Mouse (Mus musculus) heart, embryonic 15.5 days (tissue): ENCODE results near the gene Zmym5. TPM values are rescaled to one million over a fixed set of nuclear protein-coding genes. Genes with fewer than 3 reads are reported as not detected.
"Not testable (repeated sequence)": the region's sequence is repeated elsewhere in the genome, so short reads cannot be mapped to it uniquely, and the experiment has no call there.

Experiments used
- ATAC-seq: fragments of 200-750 bp; cut with Nextera tagmentation; replicated peaks from 2 replicates; pipeline ENCODE4 v1.8.0; 2017; ENCODE audit warnings: low read depth, moderate TSS enrichment; ENCODE audit not compliant: insufficient number of reproducible peaks, insufficient read depth, low FRiP score
- H3K27ac ChIP-seq: fragments of 300-500 bp; sonication (generic); 2 replicates; pipeline ENCODE4 v1.5.1; 2015; ENCODE audit warnings: mild to moderate bottlenecking, inconsistent platforms
- H3K27me3 ChIP-seq: fragments of 300-500 bp; sonication (generic); 2 replicates; pipeline ENCODE4 v1.6.1; 2015; ENCODE audit warnings: inconsistent platforms
- H3K36me3 ChIP-seq: fragments of 300-500 bp; sonication (generic); 2 replicates; pipeline ENCODE4 v1.6.1; 2015; ENCODE audit warnings: mild to moderate bottlenecking, inconsistent platforms
- H3K4me1 ChIP-seq: fragments of 300-500 bp; sonication (generic); replicated peaks from 2 replicates; pipeline ENCODE4 v1.6.1; 2015; ENCODE audit warnings: inconsistent platforms
- H3K4me2 ChIP-seq: fragments of 300-500 bp; sonication (generic); 2 replicates; pipeline ENCODE4 v1.6.1; 2015; ENCODE audit warnings: inconsistent platforms, mild to moderate bottlenecking, moderate library complexity
- H3K4me3 ChIP-seq: fragments of 300-500 bp; sonication (generic); 2 replicates; pipeline ENCODE4 v1.5.1; 2015; ENCODE audit warnings: mild to moderate bottlenecking, inconsistent platforms
- H3K9ac ChIP-seq: fragments of 300-500 bp; sonication (generic); 2 replicates; pipeline ENCODE4 v1.6.1; 2015; ENCODE audit warnings: mild to moderate bottlenecking, inconsistent platforms
- H3K9me3 ChIP-seq: fragments of 300-500 bp; sonication (generic); replicated peaks from 2 replicates; pipeline ENCODE4 v1.6.1; 2016; ENCODE audit warnings: inconsistent platforms
- whole genome bisulfite sequencing: fragments of 180-500 bp; shearing (Covaris S2); methylation state at CpG from one replicate; pipeline ENCODE4 v1.1.7; 2015; ENCODE audit warnings: mixed read lengths; 5-methylcytosine and 5-hydroxymethylcytosine counted together
- polyA plus RNA-seq: library from polyadenylated mRNA; unstranded; fragments of >200 nt; fragmentation: Nextera tagmentation; extraction: Ambion mirVana; gene quantifications from 2 replicates; pipeline ENCODE4 v1.2.1, GENCODE M21; 2015

The Zmym5 gene
- polyA plus RNA-seq, 1 experiment from 2014 or later = 16.7 TPM

DNA sequence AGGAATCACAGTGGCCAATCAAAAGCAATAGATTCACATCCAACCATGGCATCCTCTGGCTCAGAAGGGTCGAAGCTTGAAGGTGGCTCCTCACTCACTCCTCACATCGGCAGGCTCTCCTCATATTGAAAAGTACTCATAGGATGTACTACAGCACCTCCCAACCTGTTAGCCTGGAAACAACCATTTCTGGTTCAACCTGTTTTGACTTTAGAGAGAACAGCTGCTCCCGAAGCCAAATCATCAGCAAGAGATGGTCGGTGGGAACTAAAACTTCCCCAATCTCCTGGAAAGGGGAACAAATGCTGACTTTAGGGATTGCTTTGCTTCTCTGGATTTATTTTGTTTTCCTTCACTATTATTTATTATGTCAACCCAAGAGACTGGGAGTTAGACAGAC lies 5.6 kb upstream of the Zmym5 start:
- no peaks in the 10 kb centered on the region for H3K36me3 ChIP-seq
- no peak for ATAC-seq
- H3K27ac ChIP-seq = no peak overlapping the region
- H3K4me3 ChIP-seq = no peak overlapping the region
- no peaks in the 10 kb centered on the region for H3K27me3 ChIP-seq
- H3K4me2 ChIP-seq = no peak overlapping the region
- WGBS = 73% methylated on average over 4 of the region's 4 CpGs
- H3K9me3 ChIP-seq = no peaks in the 10 kb centered on the region
- peaks cover 10% of the 10 kb centered on the region for H3K4me1 ChIP-seq
- no peak overlapping the region for H3K9ac ChIP-seq

DNA sequence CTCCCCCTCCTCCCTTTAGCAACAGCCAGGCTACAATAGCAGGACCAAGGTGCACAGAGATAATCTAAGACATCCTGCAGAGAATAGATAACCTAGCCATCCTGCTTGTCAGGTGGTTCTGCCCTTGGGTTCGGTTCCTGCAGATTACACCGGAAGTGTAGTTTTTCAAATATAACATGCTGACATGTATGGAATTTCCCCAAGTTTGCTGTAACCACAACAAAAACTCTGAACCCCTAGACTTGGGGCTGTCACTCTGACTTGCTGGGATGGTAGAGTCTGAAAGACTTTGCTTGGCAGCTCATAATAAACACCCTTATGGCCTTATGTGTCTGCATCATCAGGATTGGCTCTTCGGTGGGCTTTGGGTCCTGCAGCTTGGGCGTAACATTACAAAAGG lies 5.0 kb upstream of the Zmym5 start:
- Histone ChIP-seq H3K4me1 (peaks cover 10% of the 10 kb centered on the region), H3K27ac (no peak overlapping the region), H3K4me3 (no peak overlapping the region), H3K27me3 (no peaks in the 10 kb centered on the region), H3K4me2 (no peak overlapping the region), H3K36me3 (no peaks in the 10 kb centered on the region), H3K9me3 (no peaks in the 10 kb centered on the region), H3K9ac (no peak overlapping the region)
- WGBS = 85% methylated on average over 4 of the region's 4 CpGs
- ATAC-seq = no peak

DNA sequence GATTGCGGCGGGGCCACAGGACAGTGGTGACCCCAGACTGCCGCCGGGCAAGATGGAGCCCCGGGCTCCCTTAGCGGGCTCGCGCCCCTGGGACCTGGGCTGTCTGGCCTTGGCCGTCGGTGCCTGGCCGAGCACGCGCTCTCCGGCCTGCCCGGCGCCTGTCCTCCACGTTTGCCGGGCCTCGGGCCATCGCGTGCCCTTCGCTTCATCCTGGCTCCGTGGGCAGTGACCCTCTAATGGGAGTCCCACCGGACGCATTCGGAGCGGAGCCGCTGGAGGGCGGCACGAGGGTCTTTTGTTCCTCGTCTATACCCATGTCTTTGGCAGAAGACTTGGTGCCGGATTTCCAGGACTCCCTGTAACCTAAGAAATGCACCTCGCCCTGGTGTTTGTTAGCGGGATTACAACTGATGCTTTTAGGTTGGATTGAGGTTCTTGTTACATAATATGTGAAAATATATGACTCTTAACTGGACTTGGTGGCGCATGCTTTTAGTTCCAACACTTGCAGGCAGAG lies 1.1 kb upstream of the Zmym5 start:
- H3K4me3 ChIP-seq = peak overlapping the region; percentile 70
- H3K27me3 ChIP-seq = no peaks in the 10 kb centered on the region
- H3K4me2 ChIP-seq = peak overlapping the region; percentile 81
- no peaks in the 10 kb centered on the region for H3K36me3 ChIP-seq
- peaks cover 18% of the 10 kb centered on the region for H3K4me1 ChIP-seq
- H3K9me3 ChIP-seq = no peaks in the 10 kb centered on the region
- peak; percentile 28 for ATAC-seq
- 1% methylated on average over 35 of the region's 35 CpGs for WGBS
- peak overlapping the region; percentile 97 for H3K27ac ChIP-seq
- peak overlapping the region; percentile 79 for H3K9ac ChIP-seq

DNA sequence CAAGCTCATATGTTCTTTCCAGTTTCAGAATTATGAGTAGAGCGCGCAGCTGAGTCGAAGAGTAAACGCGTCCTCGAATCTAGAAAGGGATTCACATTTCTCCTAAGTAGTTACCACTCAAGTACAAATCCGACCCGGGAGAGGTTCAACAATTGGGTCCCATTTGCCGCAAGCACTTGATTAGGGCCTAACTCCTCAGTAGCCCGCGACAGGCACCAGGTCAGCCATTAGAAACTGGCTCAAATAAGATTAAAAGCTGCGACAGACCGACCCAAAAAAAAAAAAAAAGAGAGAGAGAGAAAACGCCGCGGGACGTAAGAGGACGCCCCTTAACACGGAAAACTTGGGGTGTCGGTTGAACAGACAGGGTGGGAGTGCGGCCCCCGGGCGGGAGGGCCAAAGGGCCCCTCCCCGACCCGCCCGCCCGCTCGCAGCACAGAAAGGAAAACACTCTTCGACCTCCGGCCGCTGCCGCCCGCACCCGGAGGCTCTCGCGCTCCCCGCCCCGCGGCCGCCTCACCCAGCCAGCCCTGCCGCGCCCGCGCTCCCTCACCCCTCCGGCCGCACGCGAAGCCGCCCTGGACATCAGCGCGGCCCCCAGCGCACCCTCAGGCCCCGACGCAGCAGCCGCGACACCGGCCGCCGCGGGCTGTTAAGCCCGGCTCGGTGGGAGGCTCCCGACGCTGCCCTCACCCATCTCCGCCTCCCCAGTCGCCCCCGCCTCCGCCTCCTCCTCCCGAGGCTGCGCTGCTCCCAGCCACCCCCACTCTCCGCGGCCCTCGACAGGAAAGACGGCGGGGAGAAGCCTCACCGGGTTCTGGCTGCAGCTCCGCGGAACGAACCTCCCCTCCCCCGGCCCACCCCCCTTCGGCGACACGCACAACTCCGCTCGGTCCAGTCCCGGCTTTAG lies 480 bp downstream of the Zmym5 start:
- under 1% methylated on average over 31 of the region's 86 CpGs for WGBS
- peak; percentile 68; the same call in 1 of the 2 replicates for ATAC-seq
- not testable (repeated sequence) for H3K36me3 ChIP-seq, H3K27me3 ChIP-seq, H3K9me3 ChIP-seq
- Histone ChIP-seq H3K4me2 (peak overlapping the region; percentile 61), H3K27ac (peak overlapping the region; percentile 92), H3K4me3 (peak overlapping the region; percentile 78), H3K9ac (peak overlapping the region; percentile 74), H3K4me1 (peaks cover 18% of the 10 kb centered on the region)

DNA sequence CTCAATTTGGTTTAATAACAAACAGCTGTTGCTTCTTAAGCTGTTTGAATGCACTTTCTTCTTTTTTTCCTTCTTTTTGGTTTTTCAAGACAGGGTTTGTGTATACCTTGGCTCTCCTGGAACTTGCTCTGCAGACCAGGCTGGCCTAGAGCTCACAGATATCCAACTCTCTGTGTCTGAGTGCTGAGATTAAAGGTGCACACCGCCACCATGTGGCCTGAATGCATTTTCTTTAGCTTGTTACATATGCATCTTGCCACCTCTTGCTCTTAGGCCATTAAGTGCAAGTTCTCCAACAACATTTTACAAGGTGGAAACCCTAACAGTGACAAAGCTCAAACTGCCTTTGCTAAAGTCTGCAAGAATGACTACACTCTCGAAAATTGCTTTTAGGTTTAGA lies 18.3 kb downstream of the Zmym5 start:
- peaks cover 50% of the 10 kb centered on the region for H3K36me3 ChIP-seq
- no peaks in the 10 kb centered on the region for H3K4me1 ChIP-seq
- H3K4me2 ChIP-seq = no peak overlapping the region

DNA sequence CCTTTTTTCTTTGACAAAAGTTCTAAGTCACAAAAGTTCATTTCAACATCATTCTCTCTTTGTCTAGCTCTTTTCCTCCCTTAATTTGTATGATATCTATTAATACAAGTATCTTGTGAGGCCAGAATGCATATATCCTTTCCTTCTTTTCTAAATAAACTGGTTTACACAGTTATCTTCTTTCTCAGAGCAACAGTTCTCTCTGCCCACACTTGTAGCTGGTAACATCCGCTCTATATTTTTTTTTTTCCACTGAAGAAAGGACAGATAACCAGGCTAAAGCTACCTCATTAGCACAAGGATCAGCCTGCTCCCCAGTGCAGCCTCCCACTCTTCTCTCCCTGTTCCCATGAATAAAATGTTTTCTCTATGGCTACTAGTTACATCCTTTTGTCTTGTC lies 26.9 kb downstream of the Zmym5 start:
- no peak overlapping the region for H3K27ac ChIP-seq
- no peaks in the 10 kb centered on the region for H3K27me3 ChIP-seq
- no peak overlapping the region for H3K4me3 ChIP-seq
- no peaks in the 10 kb centered on the region for H3K36me3 ChIP-seq
- H3K9me3 ChIP-seq = no peaks in the 10 kb centered on the region
- ATAC-seq = no peak
- WGBS = 65% methylated on average over 1 of the region's 1 CpGs
- no peak overlapping the region for H3K9ac ChIP-seq
- no peaks in the 10 kb centered on the region for H3K4me1 ChIP-seq
- no peak overlapping the region for H3K4me2 ChIP-seq

More for the DNA sequence above, 18.3 kb downstream of the Zmym5 start:
- 34% methylated on average over 2 of the region's 2 CpGs for WGBS
- Histone ChIP-seq H3K4me3 (no peak overlapping the region), H3K27ac (no peak overlapping the region), H3K9ac (no peak overlapping the region), H3K27me3 (no peaks in the 10 kb centered on the region), H3K9me3 (no peaks in the 10 kb centered on the region)
- ATAC-seq = no peak

DNA sequence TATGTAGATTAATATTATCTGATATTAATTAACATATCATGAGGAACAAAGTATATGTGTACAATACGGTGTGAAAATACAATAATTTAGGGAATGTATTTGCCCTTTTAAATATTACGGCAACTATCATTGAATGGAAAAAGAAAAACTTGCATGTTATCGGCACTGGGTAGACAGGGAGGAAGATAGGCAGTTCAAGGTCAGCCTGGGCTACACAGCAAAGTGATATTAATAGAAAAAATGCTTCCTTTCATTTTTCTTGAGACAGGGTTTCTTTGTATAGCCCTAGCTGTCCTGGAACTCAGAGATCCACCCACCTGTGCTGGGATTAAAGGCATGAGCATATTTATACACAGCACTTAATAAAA lies 32.6 kb downstream of the Zmym5 start:
- Histone ChIP-seq H3K9ac (peak overlapping the region; percentile 43; the same call in 1 of the 2 replicates), H3K36me3 (no peaks in the 10 kb centered on the region), H3K27ac (peak overlapping the region; percentile 98), H3K9me3 (no peaks in the 10 kb centered on the region), H3K27me3 (no peaks in the 10 kb centered on the region), H3K4me3 (peak overlapping the region; percentile 99), H3K4me2 (peak overlapping the region; percentile 86), H3K4me1 (peaks cover 19% of the 10 kb centered on the region)
- ATAC-seq = no peak
- 35% methylated on average over 3 of the region's 3 CpGs for WGBS

DNA sequence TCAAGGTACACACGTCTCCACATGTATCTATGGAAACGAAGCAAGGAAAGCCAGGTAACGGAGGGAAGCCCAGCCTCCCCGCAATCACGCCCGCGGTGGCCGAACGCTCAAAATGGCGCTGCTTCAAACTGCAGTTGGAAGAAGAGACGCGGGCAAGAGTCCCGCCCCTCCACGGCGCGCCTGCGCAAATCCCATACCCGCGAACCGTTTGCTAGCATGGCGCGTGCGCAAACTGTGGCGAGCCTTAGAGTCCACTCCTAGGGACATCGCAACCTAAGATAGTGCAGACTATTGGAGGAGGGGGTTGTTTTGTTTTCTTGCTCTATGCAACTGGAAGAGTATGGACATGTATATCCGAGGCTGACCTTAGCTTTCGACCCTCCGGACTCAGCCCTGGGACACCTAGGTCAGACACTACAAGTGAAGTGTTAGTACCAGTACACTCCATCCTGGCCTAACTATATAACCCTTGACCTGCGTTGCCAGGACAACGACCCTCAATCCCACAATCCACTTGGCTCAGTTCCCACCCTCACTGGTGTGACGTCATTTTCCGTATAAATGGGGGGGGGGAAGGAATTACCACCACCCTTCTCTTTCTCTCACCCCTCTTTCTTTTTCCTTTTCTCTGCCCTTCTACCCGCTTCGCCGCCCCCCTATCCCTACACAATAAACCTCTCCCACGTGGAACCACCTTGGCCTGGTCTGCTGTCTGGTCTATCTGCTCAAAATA lies 33.1 kb downstream of the Zmym5 start, which contains the start of gene Pspc1:
Gene Pspc1 (minus strand): TSS at position 117 of the 733 bp plus-strand sequence.
- Histone ChIP-seq H3K9me3 (no peaks in the 10 kb centered on the region), H3K4me1 (peaks cover 23% of the 10 kb centered on the region), H3K4me2 (peak within 1 kb of the TSS; percentile 86), H3K36me3 (no peaks in the 10 kb centered on the region), H3K27ac (peak within 1 kb of the TSS; percentile 98), H3K4me3 (peak within 1 kb of the TSS; percentile 99), H3K9ac (peak within 1 kb of the TSS; percentile 95), H3K27me3 (no peaks in the 10 kb centered on the region)
- peak; percentile 97 for ATAC-seq
- WGBS = under 1% methylated on average over 36 of the region's 36 CpGs

DNA sequence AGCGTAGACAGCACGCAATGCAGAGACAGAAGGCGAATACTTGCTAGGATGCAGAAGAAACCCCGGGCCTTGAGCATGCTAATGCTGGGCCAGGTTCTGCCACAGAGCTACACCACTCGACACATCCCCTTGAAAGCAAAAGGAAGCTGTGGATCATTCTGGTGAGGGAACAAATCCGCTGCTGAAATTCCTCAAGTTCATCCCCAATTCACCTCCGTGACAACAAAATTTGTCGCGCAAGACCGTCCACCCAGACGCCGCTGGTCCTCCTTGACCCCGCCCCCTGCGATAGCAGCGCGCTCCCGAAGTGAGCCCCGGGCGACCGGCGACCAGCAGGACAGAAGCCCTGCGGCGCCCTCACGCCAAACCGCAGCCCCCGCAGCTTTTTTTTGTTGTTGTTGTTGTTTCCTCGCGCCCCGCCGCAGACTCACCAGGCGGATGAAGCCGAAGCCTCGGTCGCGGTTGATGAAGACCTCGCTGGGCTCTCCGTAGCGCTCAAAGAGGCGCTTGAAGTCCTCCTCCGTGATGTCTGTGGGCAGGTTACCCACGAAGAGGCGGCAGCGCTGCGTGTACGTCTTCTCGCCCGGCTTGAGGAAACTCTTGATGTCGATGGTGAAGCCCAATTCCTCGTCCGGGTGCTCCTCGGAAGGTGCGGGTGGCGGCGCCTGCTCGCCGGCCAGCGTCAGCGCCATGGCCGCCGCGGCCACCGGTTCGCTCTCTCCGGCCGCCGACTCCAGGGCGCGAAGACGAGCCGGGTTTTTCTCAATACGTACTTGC lies 34.0 kb downstream of the Zmym5 start:
- Histone ChIP-seq H3K9me3 (no peaks in the 10 kb centered on the region), H3K4me2 (peak overlapping the region; percentile 86), H3K27me3 (no peaks in the 10 kb centered on the region), H3K9ac (peak overlapping the region; percentile 95), H3K27ac (peak overlapping the region; percentile 98), H3K4me3 (peak overlapping the region; percentile 99), H3K36me3 (no peaks in the 10 kb centered on the region), H3K4me1 (peaks cover 26% of the 10 kb centered on the region)
- ATAC-seq = peak; percentile 54
- WGBS = under 1% methylated on average over 71 of the region's 71 CpGs

DNA sequence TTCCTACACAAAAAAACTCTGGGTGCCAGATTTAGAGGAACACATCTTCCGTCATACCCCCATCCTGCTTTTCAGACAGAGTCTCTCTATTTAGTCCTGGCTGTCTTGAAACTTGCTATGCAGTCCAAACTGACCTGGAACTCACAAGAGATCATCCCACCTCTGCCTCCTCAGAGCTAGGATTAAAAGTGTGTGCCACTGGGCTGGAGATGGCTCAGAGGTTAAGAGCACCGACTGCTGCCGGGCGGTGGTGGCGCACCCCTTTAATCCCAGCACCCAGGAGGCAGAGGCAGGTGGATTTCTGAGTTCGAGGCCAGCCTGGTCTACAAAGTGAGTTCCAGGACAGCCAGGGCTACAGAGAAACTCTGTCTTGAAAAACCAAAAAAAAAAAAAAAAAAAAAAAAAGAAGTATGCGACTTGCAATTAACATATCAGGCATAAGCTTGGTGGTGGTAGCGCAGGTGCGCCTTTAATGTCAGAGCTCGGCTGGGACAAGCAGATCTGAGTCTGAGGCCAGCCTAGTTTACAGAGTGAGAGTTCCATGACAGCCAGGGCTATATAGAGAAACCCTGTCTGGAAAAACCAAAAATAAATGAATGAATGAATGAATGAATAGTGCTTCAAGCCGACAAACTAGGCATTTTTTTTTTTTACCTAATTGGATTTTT lies 34.8 kb downstream of the Zmym5 start:
- ATAC-seq = no peak
- 25% methylated on average over 11 of the region's 11 CpGs for WGBS
- peaks cover 26% of the 10 kb centered on the region for H3K4me1 ChIP-seq

More for the DNA sequence above, 34.8 kb downstream of the Zmym5 start:
- peaks cover 4% of the 10 kb centered on the region for H3K36me3 ChIP-seq
- peak overlapping the region; percentile 95 for H3K9ac ChIP-seq
- H3K27me3 ChIP-seq = no peaks in the 10 kb centered on the region
- peak overlapping the region; percentile 86 for H3K4me2 ChIP-seq
- no peak overlapping the region for H3K27ac ChIP-seq
- peak overlapping the region; percentile 99 for H3K4me3 ChIP-seq
- H3K9me3 ChIP-seq = no peaks in the 10 kb centered on the region
